Mouse (Mus musculus): ENCODE results near the gene Tas2r138.

Tas2r138 gene

DNA sequence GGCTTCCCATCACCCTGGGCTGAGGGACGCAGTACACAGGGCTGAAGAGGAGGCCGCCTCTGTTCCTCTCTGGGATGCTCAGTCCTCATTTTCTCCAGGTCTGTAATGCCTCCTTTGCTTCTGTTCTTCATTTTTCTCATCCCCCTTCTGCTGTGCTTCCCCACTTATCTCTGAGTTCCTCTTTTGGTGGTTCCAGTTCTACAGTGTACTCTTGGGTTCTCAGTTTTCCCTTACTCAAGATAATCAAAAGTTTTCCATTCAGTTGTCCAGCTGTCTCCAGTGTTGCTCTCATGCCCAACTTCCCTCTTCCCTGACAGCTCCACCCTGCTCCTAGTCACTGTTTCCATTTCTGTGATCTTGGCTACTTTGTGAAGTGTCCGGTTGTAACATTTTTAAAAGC lies 39.5 kb downstream of the Tas2r138 start:
- in situ Hi-C loops (cut with MboI; ENCODE audit: low pct_unique_long_range_greater_than_20kb in 1 of 2, low sequenced_read_pairs in 2 of 2, unreplicated experiment in 1 of 2) = no loop called here

- in situ Hi-C loops (cut with MboI; ENCODE audit: low pct_unique_long_range_greater_than_20kb in 1 of 2, low sequenced_read_pairs in 2 of 2, unreplicated experiment in 1 of 2) = no loop called here
These were observed 43.9 kb downstream of the Tas2r138 start, which contains the start of gene Olfr460 for GRCm38 (mm10) chr6:40569187-40569586. Gene Olfr460, plus strand, starts transcription at chr6:40569487.
